Mouse (Mus musculus) hindbrain, postnatal 0 days (tissue): ENCODE results near the gene Chd2. TPM values are rescaled to one million over a fixed set of nuclear protein-coding genes. Genes with fewer than 3 reads are reported as not detected.
A peak's percentile ranks its signal among the peaks of the same experiment; 100 is the strongest.
"Not testable (repeated sequence)": the region's sequence is repeated elsewhere in the genome, so short reads cannot be mapped to it uniquely, and the experiment has no call there.

ENCODE experiments used
- ATAC-seq: fragments of 200-750 bp; cut with Nextera tagmentation; 2 replicates; pipeline ENCODE4 v1.8.0; 2017; ENCODE audit warnings: mild to moderate bottlenecking, moderate TSS enrichment, moderate library complexity
- DNase-seq: peaks from one replicate; pipeline ENCODE4 v3.0.0-alpha.2; 2015; ENCODE audit warnings: low spot score
- H3K27ac ChIP-seq: fragments of 300-500 bp; sonication (generic); 2 replicates; pipeline ENCODE4 v1.5.1; 2014; ENCODE audit warnings: mild to moderate bottlenecking
- H3K27me3 ChIP-seq: fragments of 300-500 bp; sonication (generic); 2 replicates; pipeline ENCODE4 v1.6.1; 2014; ENCODE audit warnings: low read length, mixed read lengths; ENCODE audit not compliant: insufficient read depth
- H3K36me3 ChIP-seq: fragments of 300-500 bp; sonication (generic); 2 replicates; pipeline ENCODE4 v1.6.1; 2014; ENCODE audit warnings: low read length, mixed read lengths; ENCODE audit not compliant: insufficient read depth
- H3K4me1 ChIP-seq: fragments of 300-500 bp; sonication (generic); 2 replicates; pipeline ENCODE4 v1.6.1; 2014; ENCODE audit warnings: antibody characterized with exemption, low read length, mixed read lengths; ENCODE audit not compliant: insufficient read depth
- H3K4me2 ChIP-seq: fragments of 300-500 bp; sonication (generic); 2 replicates; pipeline ENCODE4 v1.6.1; 2014; ENCODE audit warnings: low read depth, mild to moderate bottlenecking, low read length, moderate library complexity, mixed read lengths
- H3K4me3 ChIP-seq: fragments of 300-500 bp; sonication (generic); 2 replicates; pipeline ENCODE4 v1.5.1; 2014; ENCODE audit warnings: low read length
- H3K9ac ChIP-seq: fragments of 300-500 bp; sonication (generic); replicated peaks from 2 replicates; pipeline ENCODE4 v1.6.1; 2014; ENCODE audit warnings: mild to moderate bottlenecking, low read length, moderate library complexity, mixed read lengths
- H3K9me3 ChIP-seq: fragments of 300-500 bp; sonication (generic); 2 replicates; pipeline ENCODE4 v1.6.1; 2016; ENCODE audit warnings: low read length, mixed read lengths
- CTCF ChIP-seq: IDR thresholded peaks from 2 replicates; pipeline ENCODE4 v1.5.1; 2016; ENCODE audit warnings: antibody characterized with exemption, control low read depth, low read depth
- WGBS: fragments of 180-500 bp; shearing (Covaris S2); extraction: QIAGEN DNeasy Blood & Tissue Kit; methylation state at CpG from one replicate; pipeline ENCODE4 v1.1.7; 2014; 5-methylcytosine and 5-hydroxymethylcytosine counted together
- polyA plus RNA-seq: library from polyadenylated mRNA; unstranded; fragments of >200 nt; fragmentation: Nextera tagmentation; extraction: Ambion mirVana; gene quantifications from 2 replicates; pipeline ENCODE4 v1.2.1, GENCODE M21; 2015
- total RNA-seq: library from RNA; depleted of rRNA; stranded (reverse); fragments of >200 nt; gene quantifications from 2 replicates; pipeline ENCODE4 v1.2.3, GENCODE M21; 2014

The Chd2 gene
- total and polyA plus RNA-seq, 2 experiments from 2014 or later = 33.4 to 36.1 TPM

DNA sequence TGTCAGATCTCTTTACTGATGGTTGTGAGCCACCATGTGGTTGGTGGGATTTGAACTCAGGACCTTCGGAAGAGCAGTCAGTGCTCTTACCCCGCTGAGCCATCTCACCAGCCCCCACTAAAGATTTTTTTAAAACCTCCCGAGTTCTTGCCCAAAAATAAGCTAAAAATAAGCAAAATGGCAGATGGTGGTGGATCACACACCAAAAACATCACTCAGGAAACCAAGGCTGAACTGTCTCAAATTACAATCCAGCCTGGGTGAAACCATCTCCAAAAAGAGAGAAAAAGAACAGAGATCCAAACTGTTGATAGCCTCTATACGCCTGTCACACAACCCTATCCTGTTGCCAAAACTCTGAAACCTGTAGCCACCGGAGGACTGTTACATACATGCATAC is 11.5 kb downstream of the Chd2 start:
- Histone ChIP-seq H3K4me1 (peaks cover 7% of the 10 kb centered on the region; the same call in 1 of the 2 replicates), H3K9ac (no peak overlapping the region), H3K27ac (no peak overlapping the region), H3K4me3 (no peak overlapping the region), H3K27me3 (no peaks in the 10 kb centered on the region), H3K36me3 (no peaks in the 10 kb centered on the region; the same call in 1 of the 2 replicates), H3K9me3 (no peaks in the 10 kb centered on the region), H3K4me2 (no peak overlapping the region)
- no peak for DNase-seq
- no peak for ATAC-seq
- no peak for TF ChIP-seq CTCF
- 90% methylated on average over 5 of the region's 5 CpGs for WGBS

- WGBS = 83% methylated on average over 6 of the region's 6 CpGs
- peaks cover 7% of the 10 kb centered on the region; the same call in 1 of the 2 replicates for H3K4me1 ChIP-seq
- no peak overlapping the region for H3K9ac ChIP-seq
- H3K4me2 ChIP-seq = no peak overlapping the region
- TF ChIP-seq CTCF = no peak
- ATAC-seq (no peak), DNase-seq (no peak)
- no peaks in the 10 kb centered on the region for H3K9me3 ChIP-seq
- H3K4me3 ChIP-seq = no peak overlapping the region
- H3K36me3 ChIP-seq = no peaks in the 10 kb centered on the region; the same call in 1 of the 2 replicates
- no peaks in the 10 kb centered on the region for H3K27me3 ChIP-seq
- H3K27ac ChIP-seq = peak overlapping the region; percentile 15; the same call in 1 of the 2 replicates
Observed at GRCm38 (mm10) chr7:73529261-73529660, 12.4 kb downstream of the Chd2 start.

DNA sequence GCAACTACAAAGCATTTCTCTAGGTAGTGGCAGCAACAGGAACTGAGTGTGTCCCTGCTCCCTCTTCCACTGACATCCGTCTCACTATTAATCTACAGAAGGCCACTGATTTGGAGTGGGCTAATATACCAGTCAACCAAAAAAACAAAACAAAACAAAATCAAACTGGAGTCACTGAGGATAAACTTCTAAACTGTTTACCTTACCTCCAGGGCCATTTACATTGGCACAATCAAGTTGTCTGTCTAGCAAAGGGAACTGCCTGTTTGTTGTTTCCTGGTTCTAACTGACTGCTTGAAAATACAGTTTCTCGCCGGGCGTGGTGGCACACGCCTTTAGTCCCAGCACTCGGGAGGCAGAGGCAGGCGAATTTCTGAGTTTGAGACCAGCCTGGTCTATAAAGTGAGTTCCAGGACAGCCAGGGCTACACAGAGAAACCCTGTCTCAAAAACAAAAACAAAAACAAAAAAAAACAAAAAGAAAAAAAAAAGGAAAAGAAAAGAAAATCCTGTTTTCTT is 13.2 kb downstream of the Chd2 start:
- H3K36me3 ChIP-seq, DNase-seq, H3K4me2 ChIP-seq, H3K9ac ChIP-seq, H3K4me1 ChIP-seq, H3K4me3 ChIP-seq, H3K9me3 ChIP-seq, ATAC-seq, H3K27me3 ChIP-seq: not testable (repeated sequence)
- 0 out of 2 replicates have a peak overlapping the region, but pooled peaks have one; percentile 15 for H3K27ac ChIP-seq
- WGBS = 84% methylated on average over 7 of the region's 7 CpGs

DNA sequence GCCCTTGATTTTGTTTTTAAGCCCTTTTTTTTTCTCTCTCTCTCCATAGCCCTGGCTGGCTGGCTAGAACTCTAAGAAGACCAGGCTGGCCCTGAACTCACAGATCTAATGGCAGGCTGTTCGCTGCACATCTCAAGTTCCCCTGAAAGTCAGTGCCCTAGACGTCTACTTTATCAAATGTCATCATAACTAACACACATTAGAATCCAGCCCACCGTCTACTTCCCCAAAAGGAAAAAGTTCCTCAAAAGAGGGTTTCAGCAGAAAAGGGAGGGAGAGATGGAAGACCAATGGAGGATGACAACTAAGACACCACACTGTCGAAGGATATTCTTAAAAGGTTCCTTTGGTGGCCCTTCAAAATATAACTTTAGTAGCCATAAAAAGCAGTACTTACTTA is 14.4 kb downstream of the Chd2 start:
- no peaks in the 10 kb centered on the region for H3K27me3 ChIP-seq
- H3K9me3 ChIP-seq = no peaks in the 10 kb centered on the region
- no peak overlapping the region for H3K9ac ChIP-seq
- H3K4me2 ChIP-seq = no peak overlapping the region
- no peaks in the 10 kb centered on the region; the same call in 1 of the 2 replicates for H3K36me3 ChIP-seq
- H3K27ac ChIP-seq = no peak overlapping the region
- DNase-seq (no peak), ATAC-seq (no peak)
- no peak for TF ChIP-seq CTCF
- 89% methylated on average over 4 of the region's 4 CpGs for WGBS
- H3K4me3 ChIP-seq = no peak overlapping the region
- no peaks in the 10 kb centered on the region for H3K4me1 ChIP-seq

- Histone ChIP-seq H3K9ac (no peak overlapping the region; the same call in 1 of the 2 replicates), H3K4me2 (peak overlapping the region; percentile 24; the same call in 1 of the 2 replicates), H3K9me3 (no peaks in the 10 kb centered on the region), H3K27ac (peak overlapping the region; percentile 89), H3K4me1 (no peaks in the 10 kb centered on the region), H3K27me3 (no peaks in the 10 kb centered on the region), H3K36me3 (no peaks in the 10 kb centered on the region), H3K4me3 (no peak overlapping the region)
- DNase-seq (peak; percentile 92), ATAC-seq (peak; percentile 86)
- WGBS = 30% methylated on average over 9 of the region's 9 CpGs
- peak; percentile 90 for TF ChIP-seq CTCF
Observed at GRCm38 (mm10) chr7:73524454-73524952, 17.1 kb downstream of the Chd2 start.

- Histone ChIP-seq H3K4me3 (no peak overlapping the region), H3K9ac (no peak overlapping the region), H3K27ac (no peak overlapping the region), H3K36me3 (peaks cover 3% of the 10 kb centered on the region; the same call in 1 of the 2 replicates), H3K4me2 (no peak overlapping the region), H3K27me3 (no peaks in the 10 kb centered on the region), H3K4me1 (no peaks in the 10 kb centered on the region), H3K9me3 (no peaks in the 10 kb centered on the region)
- 61% methylated on average over 1 of the region's 1 CpGs for WGBS
- TF ChIP-seq CTCF = no peak
- DNase-seq = no peak
- ATAC-seq = no peak
Observed at GRCm38 (mm10) chr7:73523608-73524259, 17.9 kb downstream of the Chd2 start.

DNA sequence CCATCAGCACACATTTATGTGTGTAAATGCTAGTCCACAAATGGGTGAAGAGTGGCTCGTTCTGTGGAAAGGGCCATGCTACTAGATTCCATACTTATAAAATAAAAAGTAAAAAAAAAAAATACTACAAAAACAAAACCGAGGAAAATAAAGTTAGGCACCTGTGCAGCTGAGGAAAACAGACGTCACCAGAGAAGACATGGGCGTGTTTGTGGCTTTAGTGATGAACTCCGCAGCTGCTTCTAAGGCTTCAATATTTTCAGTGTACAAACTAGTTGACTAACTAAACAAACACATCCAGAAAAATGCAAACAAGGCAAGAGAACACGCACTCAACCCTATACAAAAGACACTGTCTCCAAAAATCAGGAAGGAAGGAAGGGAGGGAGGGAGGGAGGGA is 18.4 kb downstream of the Chd2 start:
- no peak for TF ChIP-seq CTCF
- Histone ChIP-seq H3K9ac (no peak overlapping the region), H3K4me2 (no peak overlapping the region), H3K27ac (no peak overlapping the region), H3K4me3 (no peak overlapping the region), H3K27me3 (no peaks in the 10 kb centered on the region), H3K36me3 (peaks cover 3% of the 10 kb centered on the region; the same call in 1 of the 2 replicates), H3K4me1 (no peaks in the 10 kb centered on the region), H3K9me3 (no peaks in the 10 kb centered on the region)
- DNase-seq (no peak), ATAC-seq (no peak)
- 84% methylated on average over 6 of the region's 6 CpGs for WGBS
